Mouse (Mus musculus) kidney, postnatal 0 days (tissue): Measurements from ENCODE around the gene Tnfaip6. TPM values are rescaled to one million over a fixed set of nuclear protein-coding genes. Genes with fewer than 3 reads are reported as not detected.

ENCODE experiments used
- ATAC-seq: fragments of 200-750 bp; cut with Nextera tagmentation; replicated peaks from 2 replicates; pipeline ENCODE4 v1.8.0; 2017; ENCODE audit warnings: low read depth, moderate number of reproducible peaks, moderate TSS enrichment, moderate library complexity; ENCODE audit not compliant: low FRiP score
- DNase-seq: peaks from one replicate; pipeline ENCODE4 v3.0.0-alpha.2; 2016; ENCODE audit warnings: low spot score
- H3K27ac ChIP-seq: fragments of 300-500 bp; sonication (generic); 2 replicates; pipeline ENCODE4 v1.5.1; 2014; ENCODE audit warnings: mild to moderate bottlenecking
- H3K27me3 ChIP-seq: fragments of 300-500 bp; sonication (generic); 2 replicates; pipeline ENCODE4 v1.6.1; 2014; ENCODE audit warnings: low read length, mixed read lengths; ENCODE audit not compliant: insufficient read depth
- H3K36me3 ChIP-seq: fragments of 300-500 bp; sonication (generic); 2 replicates; pipeline ENCODE4 v1.6.1; 2014; ENCODE audit warnings: low read length, mixed read lengths; ENCODE audit not compliant: insufficient read depth
- H3K4me1 ChIP-seq: fragments of 300-500 bp; sonication (generic); replicated peaks from 2 replicates; pipeline ENCODE4 v1.6.1; 2014; ENCODE audit warnings: antibody characterized with exemption, low read length, mixed read lengths; ENCODE audit not compliant: insufficient read depth
- H3K4me2 ChIP-seq: fragments of 300-500 bp; sonication (generic); 2 replicates; pipeline ENCODE4 v1.6.1; 2014; ENCODE audit warnings: mild to moderate bottlenecking, low read length, moderate library complexity, mixed read lengths
- H3K4me3 ChIP-seq: fragments of 300-500 bp; sonication (generic); replicated peaks from 2 replicates; pipeline ENCODE4 v1.5.1; 2014; ENCODE audit warnings: low read depth, low read length
- H3K9ac ChIP-seq: fragments of 300-500 bp; sonication (generic); 2 replicates; pipeline ENCODE4 v1.6.1; 2014; ENCODE audit warnings: low read depth, low read length
- H3K9me3 ChIP-seq: fragments of 300-500 bp; sonication (generic); replicated peaks from 2 replicates; pipeline ENCODE4 v1.6.1; 2016; ENCODE audit warnings: low read length, inconsistent platforms, mixed read lengths
- CTCF ChIP-seq: IDR thresholded peaks from 2 replicates; pipeline ENCODE4 v1.5.1; 2016; ENCODE audit warnings: antibody characterized with exemption, low read depth, mild to moderate bottlenecking, moderate library complexity
- WGBS: fragments of 180-500 bp; shearing (Covaris S2); extraction: QIAGEN DNeasy Blood & Tissue Kit; methylation state at CpG from one replicate; pipeline ENCODE4 v1.1.7; 2014; 5-methylcytosine and 5-hydroxymethylcytosine counted together
- polyA plus RNA-seq: library from polyadenylated mRNA; unstranded; fragments of >200 nt; fragmentation: Nextera tagmentation; extraction: Ambion mirVana; gene quantifications from 2 replicates; pipeline ENCODE4 v1.2.1, GENCODE M21; 2015

Gene Tnfaip6
- polyA plus RNA-seq, 1 experiment from 2014 or later: 9.0 TPM

DNA sequence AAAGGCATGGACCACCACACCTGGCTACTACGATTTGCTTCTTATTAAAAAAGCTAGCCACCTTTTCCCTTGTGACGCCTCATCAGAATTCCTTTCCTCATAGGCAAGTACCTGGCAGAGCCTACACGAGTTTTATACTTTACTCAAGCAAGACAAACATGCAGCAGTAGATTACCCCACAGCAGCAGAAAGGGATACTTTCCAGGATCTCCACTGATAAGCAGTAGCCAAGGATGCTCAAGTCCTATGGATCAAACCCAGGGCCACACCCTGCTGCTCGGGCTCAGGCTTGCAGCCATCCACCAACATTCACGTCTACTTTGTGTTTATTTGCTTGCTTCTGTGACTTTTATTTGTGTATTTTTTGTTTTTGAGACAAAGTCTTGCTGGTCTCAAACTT lies 8.2 kb downstream of the Tnfaip6 start:
- no peak for ATAC-seq
- WGBS: 76% methylated on average over 5 of the region's 5 CpGs
- DNase-seq: no peak
- H3K9ac ChIP-seq: no peak overlapping the region
- no peak overlapping the region for H3K4me2 ChIP-seq
- no peak overlapping the region for H3K4me3 ChIP-seq
- no peaks in the 10 kb centered on the region for H3K36me3 ChIP-seq
- H3K27me3 ChIP-seq: no peaks in the 10 kb centered on the region
- TF ChIP-seq CTCF: no peak
- H3K27ac ChIP-seq: no peak overlapping the region
- H3K9me3 ChIP-seq: no peaks in the 10 kb centered on the region
- H3K4me1 ChIP-seq: no peaks in the 10 kb centered on the region

DNA sequence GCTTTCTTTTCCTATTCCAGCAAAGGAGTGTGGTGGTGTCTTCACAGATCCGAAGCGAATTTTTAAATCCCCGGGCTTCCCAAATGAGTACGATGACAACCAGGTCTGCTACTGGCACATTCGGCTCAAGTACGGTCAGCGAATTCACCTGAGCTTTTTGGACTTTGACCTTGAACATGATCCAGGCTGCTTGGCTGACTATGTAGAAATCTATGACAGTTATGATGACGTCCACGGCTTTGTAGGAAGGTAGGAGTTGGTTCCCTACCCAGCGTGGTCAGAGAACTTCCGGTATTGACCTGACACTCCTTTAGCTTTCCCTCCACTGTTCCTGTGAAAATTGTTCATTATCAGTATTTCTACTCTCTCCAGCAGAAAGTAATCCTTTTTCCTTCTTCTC lies 13.0 kb downstream of the Tnfaip6 start:
- no peak for TF ChIP-seq CTCF
- Histone ChIP-seq H3K9me3 (no peaks in the 10 kb centered on the region), H3K27ac (no peak overlapping the region), H3K9ac (no peak overlapping the region), H3K27me3 (no peaks in the 10 kb centered on the region), H3K4me3 (no peak overlapping the region), H3K4me1 (no peaks in the 10 kb centered on the region), H3K36me3 (no peaks in the 10 kb centered on the region), H3K4me2 (no peak overlapping the region)
- 89% methylated on average over 11 of the region's 11 CpGs for WGBS
- ATAC-seq (no peak), DNase-seq (no peak)

DNA sequence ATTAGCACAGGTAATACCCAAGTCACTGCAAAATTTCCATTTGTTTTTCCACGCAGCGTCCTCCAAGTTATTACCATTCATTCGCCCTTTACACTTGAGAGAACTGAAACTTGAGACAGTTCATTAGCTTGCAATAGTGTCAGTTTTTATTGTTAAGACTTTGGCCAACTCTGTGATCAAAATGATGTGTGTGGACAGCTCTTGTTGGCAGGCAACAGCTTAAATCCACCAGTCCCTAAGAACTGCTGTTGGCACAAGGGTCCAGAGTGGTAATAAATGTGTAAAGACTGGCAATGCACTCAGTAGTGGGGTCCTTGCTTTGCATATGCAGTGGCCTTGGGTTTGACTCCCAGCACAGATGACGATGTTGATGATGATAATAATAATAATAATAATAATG lies 14.5 kb downstream of the Tnfaip6 start:
- Histone ChIP-seq H3K4me3 (no peak overlapping the region), H3K27ac (no peak overlapping the region), H3K27me3 (no peaks in the 10 kb centered on the region), H3K4me2 (no peak overlapping the region), H3K9me3 (no peaks in the 10 kb centered on the region), H3K4me1 (no peaks in the 10 kb centered on the region), H3K36me3 (no peaks in the 10 kb centered on the region), H3K9ac (no peak overlapping the region)
- ATAC-seq: no peak
- 62% methylated on average over 4 of the region's 4 CpGs for WGBS
- TF ChIP-seq CTCF: no peak
- DNase-seq: no peak

DNA sequence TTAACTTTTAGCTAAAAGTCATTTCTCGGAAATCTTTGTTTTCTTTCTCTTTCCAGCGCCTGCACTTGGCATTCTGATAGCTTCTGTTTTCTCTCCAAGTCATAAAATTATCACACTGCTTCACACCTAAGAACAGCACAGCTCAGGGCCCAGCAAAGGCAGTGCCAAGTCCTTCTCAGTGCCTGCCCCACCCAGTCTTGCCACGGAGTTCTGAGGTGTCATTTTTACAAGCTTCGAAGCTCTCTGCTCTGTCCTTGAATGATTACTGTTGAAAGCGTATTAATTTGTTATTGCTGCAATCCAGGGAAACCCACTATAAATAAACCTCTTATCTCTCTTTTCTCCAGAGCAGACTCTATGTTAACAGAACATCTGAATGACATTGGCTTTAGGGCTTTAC lies 15.7 kb downstream of the Tnfaip6 start:
- no peaks in the 10 kb centered on the region for H3K27me3 ChIP-seq
- H3K4me1 ChIP-seq: no peaks in the 10 kb centered on the region
- H3K4me2 ChIP-seq: no peak overlapping the region
- DNase-seq: no peak
- no peak overlapping the region for H3K4me3 ChIP-seq
- no peak overlapping the region for H3K27ac ChIP-seq
- H3K36me3 ChIP-seq: no peaks in the 10 kb centered on the region
- no peak for ATAC-seq
- 33% methylated on average over 5 of the region's 5 CpGs for WGBS
- no peak for TF ChIP-seq CTCF
- no peaks in the 10 kb centered on the region for H3K9me3 ChIP-seq
- H3K9ac ChIP-seq: no peak overlapping the region

DNA sequence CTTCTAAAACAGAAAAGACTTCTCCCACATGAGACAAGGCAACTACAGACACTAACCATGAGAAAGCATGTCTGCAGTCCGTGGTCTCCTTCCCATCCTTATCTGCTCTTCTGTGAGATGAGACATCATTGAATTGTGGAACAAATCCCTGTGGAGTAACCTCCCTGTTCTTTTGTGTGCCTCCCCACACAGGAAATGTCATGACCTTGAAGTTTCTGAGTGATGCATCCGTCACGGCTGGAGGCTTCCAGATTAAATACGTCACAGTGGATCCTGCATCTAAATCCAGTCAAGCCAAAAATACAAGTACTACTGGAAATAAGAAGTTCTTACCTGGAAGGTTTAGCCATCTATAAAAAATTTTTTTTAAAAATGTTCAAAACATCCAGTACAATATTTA lies 17.8 kb downstream of the Tnfaip6 start:
- Histone ChIP-seq H3K4me3 (no peak overlapping the region), H3K9ac (no peak overlapping the region), H3K36me3 (no peaks in the 10 kb centered on the region), H3K4me1 (no peaks in the 10 kb centered on the region), H3K4me2 (no peak overlapping the region), H3K9me3 (no peaks in the 10 kb centered on the region), H3K27ac (no peak overlapping the region), H3K27me3 (no peaks in the 10 kb centered on the region)
- DNase-seq (no peak), ATAC-seq (no peak)
- TF ChIP-seq CTCF: no peak
- WGBS: 31% methylated on average over 4 of the region's 4 CpGs

DNA sequence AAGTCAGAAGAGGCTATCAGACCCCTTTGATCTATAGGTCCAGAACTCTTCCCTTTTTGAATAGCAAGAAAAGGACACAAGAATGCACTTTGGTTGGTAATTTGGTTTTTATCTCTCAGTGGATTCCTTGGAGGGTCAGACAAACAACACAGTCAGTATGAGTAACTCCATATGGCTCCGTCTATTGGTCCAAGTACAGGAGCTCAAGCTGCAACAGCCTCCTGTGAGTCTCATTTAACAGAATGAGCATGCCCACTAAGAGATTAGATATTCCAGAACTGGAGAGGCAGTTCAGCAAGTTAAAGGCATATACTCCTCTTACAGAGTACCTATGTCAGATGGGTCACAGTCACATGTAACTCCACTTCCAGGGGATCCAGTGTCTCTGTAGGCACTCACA lies 19.3 kb downstream of the Tnfaip6 start:
- DNase-seq (no peak), ATAC-seq (no peak)
- no peak overlapping the region for H3K4me2 ChIP-seq
- no peaks in the 10 kb centered on the region for H3K36me3 ChIP-seq
- no peak overlapping the region for H3K9ac ChIP-seq
- H3K27ac ChIP-seq: no peak overlapping the region
- H3K9me3 ChIP-seq: no peaks in the 10 kb centered on the region
- no peak for TF ChIP-seq CTCF
- 62% methylated on average over 1 of the region's 1 CpGs for WGBS
- H3K4me3 ChIP-seq: no peak overlapping the region
- H3K27me3 ChIP-seq: no peaks in the 10 kb centered on the region
- no peaks in the 10 kb centered on the region for H3K4me1 ChIP-seq

DNA sequence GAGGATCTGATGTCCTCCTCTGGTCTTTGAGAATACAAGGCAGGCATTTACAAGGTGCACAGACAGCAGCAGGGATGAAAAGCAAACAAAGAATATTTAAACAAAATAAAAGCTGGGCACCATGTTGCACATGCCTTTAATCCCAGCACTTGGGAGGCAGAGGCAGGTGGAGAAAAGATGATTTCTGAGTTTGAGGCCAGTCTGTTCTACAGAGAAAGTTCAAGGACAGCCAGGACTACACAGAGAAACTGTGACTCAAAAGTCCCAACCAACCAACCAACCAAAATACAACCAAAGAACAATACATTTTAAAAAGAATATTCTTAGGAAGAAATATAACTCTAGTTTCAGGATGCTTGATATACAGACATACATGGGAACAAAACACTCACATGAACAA lies 19.9 kb downstream of the Tnfaip6 start:
- no peaks in the 10 kb centered on the region for H3K4me1 ChIP-seq
- H3K4me2 ChIP-seq: no peak overlapping the region
- H3K4me3 ChIP-seq: no peak overlapping the region
- H3K9ac ChIP-seq: no peak overlapping the region
- H3K27ac ChIP-seq: no peak overlapping the region
- DNase-seq (no peak), ATAC-seq (no peak)
- no peak for TF ChIP-seq CTCF
- H3K27me3 ChIP-seq: no peaks in the 10 kb centered on the region
- no peaks in the 10 kb centered on the region for H3K36me3 ChIP-seq
- H3K9me3 ChIP-seq: no peaks in the 10 kb centered on the region
